Mouse (Mus musculus): Measurements from ENCODE around the gene Neil3.
"Not testable (repeated sequence)": the region's sequence is repeated elsewhere in the genome, so short reads cannot be mapped to it uniquely, and the experiment has no call there.

Gene Neil3

DNA sequence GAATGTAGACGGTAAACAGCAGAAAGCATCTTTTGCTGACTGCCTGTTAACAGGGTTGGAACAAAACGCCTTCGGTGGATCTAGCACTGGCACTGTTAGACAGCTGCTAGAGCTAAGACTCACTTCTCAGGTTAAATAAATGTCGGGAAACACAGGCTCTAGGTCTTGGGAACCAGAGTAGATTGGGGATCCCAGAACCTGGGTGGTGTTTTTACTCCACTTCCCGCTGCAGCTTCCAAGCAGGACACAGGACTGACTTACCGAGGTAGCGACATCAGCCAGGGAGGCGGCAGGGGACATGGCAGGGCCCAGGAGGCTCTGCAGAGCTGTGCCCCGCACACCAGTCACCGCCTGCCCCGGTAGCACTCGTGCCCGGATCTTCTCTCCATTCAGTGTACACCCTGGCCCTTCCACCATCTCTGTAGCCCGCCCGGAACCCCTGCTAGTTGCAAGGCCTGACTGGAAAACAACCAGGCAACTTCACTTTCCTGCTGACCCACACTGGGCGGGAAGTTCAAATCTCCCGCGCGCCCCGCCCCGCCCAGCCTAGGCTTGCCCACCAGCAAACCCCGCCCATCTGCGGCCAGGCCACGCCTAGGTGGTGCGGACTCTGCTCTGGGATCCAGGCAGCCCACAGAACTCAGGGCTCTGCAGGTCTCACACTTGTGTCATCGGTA is at the start of gene Neil3:
Gene Neil3 (minus strand): TSS at position 571 of the 677 bp plus-strand sequence.
- DNase-seq: peak; percentile 89

DNA sequence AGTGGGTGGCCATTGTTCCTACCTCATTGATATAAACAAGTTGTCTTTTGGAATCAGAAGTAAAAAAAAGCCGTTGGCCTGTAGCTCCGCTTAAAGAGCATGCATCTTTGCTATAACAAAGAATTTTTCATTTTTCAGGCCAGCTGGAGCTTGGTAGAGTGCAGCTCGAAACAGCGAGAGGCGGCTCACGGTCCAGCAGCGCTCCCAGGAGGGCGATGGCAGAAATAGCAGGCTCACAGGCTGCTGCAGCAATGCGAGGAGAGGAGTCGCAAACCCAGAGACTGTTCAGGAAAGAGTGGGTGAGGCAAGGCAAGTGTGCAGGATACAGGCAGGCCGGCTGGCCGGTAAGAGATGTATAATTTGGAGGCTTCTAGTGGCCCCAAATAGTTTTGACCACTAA is 42.0 kb upstream of the Neil3 start:
- peak; percentile 11 for DNase-seq

DNA sequence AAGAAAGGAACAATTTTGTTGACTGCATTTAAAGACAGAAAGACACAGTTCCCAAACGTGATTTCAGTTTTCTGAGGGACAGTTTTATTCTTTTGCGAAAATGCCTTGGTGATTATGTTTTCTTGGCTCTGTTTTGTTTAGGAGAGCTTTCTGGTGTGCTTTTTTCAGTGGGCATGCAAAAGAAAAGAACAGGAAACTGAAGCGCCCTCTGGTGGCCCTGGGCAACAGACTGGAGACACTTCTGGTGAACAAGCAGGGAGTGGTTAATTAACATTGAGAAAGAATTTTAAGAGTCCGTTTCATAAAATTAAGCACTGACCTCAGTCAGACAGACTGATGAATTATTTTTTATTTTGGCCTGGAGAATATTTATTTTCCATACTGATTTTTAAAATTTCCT is 25.1 kb upstream of the Neil3 start:
- peak; percentile 84 for DNase-seq

DNA sequence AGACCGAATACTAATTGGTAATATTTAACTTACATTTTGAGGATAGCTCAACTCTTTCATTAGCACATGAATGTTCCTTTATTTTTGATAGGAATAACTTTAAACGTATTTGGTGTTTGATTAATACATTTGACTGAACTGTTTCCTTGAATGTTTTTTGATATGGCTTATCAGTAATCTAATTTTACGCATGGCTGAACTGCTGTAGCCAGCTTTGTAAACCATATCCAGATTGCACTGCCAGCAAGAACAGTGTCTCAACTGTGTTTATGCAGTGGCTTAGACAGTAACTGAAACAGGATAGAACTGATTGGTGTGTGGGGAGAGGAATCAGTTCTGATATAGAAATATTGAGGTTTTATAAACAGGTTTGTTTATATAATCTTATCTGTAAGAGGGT is 22.6 kb upstream of the Neil3 start:
- no peak for DNase-seq

DNA sequence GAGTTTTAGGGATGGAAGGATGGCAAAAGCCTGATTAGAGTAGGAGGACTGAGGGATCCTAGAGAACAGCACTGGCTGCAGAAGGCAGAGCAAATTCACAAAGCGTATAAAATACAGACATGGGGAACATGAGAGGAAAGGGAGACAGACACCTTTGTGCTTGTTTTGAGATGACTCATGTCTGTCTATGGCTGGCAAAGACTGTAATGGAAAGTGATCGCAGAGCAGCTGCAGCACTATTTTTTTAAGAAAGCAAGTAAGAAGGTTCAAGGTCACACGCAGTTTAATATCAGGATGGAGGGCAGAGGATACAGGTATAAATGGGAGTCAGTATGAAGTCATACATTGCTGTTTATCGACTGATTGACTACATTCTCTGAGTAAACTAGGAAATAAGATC is 8.2 kb downstream of the Neil3 start:
- DNase-seq: no peak

DNA sequence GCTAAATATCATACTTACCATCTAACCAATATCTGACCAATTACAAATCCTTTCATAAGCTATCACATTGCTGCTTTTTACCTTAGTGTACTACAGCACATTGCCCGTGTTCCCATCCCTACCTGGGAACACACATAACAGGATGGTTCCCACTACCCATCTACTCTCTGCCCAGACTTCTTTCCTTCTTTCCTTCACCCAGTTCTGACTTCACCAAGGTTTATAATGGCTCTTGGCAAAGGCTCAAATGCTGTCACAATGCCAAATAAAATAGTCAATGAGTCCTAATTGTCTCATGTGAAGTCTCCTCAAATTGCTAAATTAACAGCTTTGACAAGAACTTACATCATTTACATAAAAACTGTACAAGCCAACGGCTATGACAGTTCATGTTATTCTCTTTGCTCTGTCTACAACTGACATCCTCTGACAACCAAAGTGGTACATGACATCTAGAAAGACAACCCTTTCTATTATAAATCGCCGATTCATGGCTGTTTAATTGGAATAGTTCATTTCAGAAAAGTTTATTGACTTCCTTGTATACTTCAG is 9.9 kb downstream of the Neil3 start:
- DNase-seq: no peak

DNA sequence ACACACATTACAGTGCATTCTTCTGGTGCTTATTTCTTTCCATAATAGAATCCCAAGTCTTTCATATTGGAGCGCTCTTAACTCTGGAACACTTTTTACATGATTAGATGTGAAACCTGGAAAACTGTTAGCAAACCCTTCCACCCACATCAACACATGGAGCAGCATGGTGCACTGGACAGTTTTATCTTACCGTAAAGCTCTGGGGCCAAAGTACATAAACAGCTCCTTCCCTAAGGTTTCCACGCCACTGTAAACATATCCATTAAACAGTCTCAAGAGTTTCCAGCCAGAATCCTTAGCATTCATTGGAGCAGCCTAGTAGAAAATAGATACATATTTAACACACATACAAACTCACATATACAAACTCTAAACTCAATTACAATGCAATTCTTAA is 15.4 kb downstream of the Neil3 start:
- no peak for DNase-seq

DNA sequence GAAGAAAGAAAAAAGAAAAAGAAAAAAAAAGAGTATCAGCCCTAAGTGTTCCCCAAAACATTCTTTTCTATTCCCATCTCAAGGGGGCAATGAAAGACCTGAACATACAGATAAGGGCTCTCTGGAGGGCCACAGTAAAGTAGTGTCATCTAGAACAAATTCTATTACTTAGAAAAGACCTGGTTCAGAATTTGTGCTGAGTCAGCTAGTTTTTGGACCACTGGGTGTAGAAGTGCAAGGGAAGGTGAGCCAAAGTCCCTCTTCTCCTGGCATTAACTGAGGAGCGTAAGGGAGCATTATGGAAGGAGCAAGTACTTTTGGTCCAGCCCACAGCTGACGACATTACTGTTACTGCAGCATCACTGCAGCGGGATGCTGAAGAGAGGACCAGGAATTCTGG is 19.7 kb downstream of the Neil3 start:
- DNase-seq: no peak

DNA sequence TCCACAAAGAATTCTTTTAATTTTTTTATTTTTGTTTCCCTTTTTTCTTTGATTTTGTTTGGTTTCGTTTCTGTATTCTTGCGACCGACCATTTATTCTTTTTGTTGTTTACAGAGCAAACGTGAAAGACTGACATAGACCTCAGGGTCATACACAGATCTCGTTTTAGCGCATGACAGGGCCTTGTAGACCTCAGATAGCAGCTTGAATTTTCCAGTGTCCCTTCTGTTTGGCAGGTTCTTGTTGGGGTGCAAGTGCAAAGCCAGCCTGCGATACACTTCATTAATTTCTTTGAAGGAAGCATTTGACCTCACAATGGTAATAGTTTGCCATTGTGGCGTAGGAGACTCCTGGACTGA is 24.6 kb downstream of the Neil3 start:
- no peak for DNase-seq

DNA sequence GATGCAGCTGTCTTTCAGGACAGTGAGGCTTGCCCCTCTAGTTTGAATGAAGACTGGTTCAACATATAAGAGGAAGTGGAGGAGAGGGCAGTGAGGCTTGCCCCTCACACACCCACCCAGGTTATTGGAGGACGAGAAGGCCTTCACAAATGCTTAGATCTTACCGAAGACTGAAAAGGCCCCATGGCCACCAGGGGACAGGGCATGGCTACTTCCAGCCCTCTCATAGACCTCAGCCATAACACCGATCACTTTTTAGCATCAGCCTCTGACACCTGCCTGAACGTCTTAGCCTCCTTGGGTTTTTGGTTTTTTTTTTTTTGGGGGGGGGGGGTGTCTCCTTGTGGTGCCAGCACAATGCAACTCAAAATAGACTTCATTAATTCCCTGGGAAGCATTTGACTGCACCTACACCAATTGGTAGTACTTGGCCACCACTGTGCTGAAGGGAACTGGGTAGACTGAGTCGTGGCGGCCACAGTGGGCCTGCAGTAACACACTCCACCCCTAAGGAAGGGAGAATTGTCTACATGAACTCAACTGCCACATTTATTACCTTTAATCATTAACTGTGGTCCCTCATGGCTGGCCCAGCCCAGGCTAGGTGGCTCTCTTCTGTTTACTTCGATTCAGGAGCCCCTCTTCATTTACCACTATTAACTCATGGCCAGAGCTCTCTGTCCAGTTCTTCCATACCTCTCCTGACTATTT is 25.1 kb downstream of the Neil3 start:
- no peak for DNase-seq

DNA sequence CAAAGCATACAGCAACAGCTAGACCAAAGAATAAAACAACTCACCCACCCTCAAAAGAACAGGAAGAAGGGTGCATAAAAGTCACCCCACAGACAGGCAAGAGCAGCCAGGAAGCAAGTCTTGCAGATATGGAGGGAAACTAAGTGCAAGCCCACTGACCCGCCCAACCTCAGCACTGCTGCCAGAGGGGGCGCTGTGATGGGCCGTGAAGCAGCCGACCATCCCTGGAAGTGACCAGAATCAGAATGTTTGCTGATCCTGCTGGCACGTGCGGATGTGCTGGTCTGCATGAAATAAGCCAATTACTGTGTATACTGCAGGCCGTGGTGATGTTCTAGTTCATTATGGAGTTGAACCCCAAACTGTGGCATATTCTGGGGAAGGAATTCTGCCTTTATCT is 26.6 kb downstream of the Neil3 start:
- DNase-seq: peak; percentile 66

DNA sequence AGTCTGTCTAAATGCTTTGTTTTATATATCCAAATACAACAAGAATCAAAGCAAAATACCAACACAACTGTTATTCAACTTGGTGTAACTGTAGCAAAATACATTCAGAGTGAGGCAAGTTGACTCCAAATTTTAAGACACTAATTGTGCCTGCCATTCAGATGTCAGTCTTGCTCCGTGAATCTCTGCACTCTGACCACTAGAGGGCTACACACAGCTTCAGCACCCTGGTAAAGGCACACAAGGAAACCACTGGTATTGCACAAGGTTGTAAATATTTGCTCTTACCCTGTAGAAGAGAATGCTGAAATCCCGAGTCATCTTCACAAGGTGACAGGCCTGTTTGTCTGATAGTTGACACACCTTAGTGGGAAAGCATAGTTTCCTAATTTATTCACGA is 31.8 kb downstream of the Neil3 start:
- DNase-seq: no peak

DNA sequence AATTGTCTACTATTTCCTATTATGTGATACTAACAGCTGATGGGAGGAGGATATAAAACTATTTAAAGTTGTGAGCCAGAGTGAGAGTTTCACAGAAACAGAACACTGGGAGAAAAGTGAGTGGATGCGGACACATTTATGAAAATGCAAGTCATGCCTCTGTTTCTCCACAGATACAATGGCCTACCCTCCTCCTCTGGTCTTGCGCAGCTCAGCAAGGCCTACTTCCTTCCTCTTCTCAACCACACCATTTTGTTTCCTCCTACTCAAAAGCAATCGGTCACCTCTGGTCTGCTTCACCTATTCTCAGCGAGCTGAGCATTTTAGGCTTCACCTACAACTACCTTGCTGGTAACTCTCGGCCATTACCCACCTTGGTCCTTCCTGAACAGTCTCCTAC is 34.0 kb downstream of the Neil3 start:
- DNase-seq: no peak

DNA sequence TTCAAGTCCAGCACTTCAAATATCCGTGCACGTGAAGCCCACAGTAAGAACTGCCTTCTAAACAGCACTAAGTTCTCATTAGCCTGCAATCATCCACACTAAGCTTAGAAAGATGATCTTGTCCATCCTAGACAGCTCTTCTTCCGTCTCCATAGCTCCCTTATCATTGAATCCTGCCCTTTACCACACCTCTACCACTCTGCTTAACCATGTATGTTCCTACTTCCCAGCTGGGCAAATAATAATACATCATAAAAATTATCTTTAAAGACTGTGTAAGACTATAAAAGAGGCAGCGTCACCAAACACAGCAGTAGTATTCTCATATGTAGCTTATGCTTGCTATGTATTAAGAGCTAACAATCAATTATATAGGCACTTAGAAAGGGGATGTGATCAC is 35.2 kb downstream of the Neil3 start:
- no peak for DNase-seq

DNA sequence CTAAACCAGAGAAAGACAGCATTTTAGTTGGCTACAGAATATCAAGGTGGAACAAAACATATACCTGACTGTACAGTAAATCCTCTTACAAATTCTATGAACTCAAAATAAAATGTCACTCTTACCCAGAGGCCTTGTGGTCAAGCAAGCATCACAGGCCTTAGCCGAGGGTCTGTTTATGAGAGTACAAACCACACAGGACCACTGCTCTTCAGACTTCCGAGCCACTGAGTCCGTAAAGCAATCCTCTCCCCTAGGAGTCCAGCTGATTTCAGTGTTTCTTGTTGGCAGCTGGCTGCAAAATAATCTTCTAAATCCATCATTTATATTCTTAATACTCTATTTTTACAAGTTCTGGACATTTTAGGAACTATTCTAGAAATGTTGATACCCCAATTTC is 38.0 kb downstream of the Neil3 start:
- DNase-seq: no peak

DNA sequence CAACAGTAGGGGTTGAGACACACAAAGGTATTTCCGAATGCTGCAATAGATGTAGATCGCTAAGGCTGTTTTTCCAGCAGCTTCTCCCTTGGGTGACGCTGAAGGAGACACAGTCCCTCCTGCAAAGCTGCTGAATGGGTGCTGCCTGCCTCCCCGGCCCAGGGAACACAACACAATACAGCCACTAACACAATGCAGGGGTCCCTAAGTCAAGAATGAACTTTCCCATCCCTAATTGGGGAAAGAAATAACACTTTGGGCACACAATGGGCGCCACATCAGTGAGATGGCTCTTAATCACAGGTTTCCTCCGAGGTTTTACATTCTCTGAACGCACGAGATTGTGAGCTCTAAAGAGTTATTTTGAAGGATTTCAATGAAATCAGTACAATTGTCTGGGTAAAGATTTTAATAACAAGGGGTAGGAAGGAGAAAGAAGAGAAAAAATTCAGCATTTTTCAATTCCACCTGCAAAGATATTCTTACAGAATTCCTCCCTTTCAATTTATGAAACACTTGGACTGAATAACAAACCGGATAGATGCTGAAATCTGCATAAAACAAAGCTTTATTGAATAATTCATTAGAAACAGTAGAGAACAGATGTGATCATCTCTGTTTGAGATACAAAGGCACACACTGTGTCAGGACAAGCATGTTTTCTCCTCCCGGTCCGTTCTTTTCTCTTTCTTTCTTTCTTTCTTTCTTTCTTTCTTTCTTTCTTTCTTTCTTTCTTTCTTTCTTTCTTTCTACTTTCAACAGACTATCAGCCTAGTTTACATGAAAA is 38.6 kb downstream of the Neil3 start:
- DNase-seq: no peak

DNA sequence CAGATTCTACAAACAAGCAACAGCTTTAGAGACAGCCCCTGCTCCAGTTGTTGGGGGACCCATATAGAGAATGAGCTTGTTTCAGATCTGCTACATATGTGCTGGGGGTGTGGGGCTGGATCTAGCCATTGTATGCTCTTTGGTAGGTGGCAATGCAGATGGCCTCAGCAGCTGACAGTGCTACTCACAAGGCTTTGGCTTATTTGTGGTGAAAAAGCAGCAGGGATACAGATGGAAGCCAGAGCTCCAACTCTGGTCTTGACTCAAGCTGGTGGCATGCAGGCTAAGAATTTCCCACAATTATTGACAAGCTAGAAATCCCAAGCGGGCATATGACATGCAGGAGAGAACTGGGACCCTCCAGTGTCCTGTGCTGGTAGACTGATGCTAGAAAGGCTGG is 40.8 kb downstream of the Neil3 start:
- no peak for DNase-seq

DNA sequence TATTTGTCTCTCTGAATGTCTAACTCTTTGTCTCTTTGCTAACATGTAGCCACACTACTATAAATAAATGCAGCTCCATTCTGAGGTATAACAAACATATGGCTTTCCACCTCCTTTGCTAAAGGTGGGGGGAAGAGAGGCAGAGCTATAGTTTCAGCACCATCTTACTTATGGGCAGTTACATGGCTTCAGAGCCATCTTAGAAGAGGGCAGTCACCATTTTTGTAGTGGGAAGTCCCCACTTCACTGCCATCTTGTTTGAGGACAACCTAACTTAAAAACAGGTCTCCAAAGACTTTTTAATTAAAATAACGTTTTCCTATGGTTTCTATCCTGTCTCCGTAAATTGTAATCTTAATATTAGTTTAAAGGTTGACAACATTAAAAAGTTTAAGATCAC is 47.1 kb downstream of the Neil3 start:
- no peak for DNase-seq

DNA sequence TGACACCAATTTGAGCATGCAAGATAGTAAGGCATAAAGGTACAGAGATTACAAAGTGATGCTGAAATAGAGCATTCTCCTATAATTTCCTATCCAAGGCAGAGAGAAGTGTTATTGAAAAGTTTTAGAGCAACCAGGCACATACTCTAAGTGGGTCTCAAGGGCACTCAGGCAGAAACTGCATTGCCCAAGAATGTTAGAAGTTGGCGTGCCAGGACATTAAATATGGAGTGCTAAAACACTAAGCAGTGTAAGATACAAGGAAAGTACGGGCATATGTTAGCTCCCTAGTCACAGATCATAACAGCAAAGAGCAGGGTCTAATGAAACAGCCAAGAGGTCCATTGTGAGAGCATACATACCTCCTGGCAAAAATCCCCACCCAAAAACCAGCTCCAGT is 65.3 kb downstream of the Neil3 start:
- no peak for DNase-seq

DNA sequence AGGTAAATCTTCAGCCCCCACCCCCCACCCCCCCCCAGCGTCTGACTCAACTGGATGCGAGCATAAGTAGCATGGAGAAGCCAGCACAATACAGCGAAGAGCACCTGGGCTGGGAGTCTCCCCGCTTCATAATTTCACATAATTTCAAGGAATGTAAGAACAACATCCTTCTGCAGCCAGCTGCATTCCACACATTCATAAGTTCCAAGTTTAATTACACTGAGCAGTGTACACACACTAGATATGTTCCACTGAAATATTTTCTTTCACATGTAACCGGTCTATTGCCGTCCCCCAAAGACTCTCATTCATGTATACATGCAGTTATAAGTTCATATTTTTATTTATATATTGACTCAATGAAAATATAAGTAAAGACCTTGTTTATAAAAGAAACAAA is 72.6 kb downstream of the Neil3 start:
- DNase-seq: no peak

DNA sequence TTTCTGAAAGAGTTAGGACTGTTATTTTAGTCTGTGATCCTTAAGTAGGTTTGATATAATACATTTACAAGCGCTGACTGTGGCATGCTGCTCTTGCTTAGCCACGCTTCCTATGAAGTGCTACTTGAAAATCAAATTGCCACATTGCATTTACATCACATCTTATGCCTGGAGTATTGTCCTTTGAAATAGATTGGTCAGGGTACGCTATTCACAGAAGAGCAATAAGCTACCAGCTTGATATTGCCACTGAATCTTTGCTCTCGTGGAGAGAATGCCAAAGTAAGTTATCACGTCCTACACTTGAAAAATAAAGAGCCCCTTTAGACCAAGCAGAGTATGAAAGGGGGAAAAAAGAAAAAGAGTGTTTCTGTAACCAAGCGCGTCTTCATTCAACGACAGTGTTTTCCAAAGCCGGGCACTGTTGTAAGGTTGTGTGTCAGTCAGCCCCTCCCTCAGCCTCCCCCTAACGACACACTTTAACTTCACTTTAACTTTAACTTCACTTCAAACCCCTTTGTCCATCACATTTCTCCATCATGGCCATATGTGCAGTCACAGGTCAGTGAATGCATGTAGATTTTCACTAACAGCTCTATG is 76.3 kb downstream of the Neil3 start:
- no peak for DNase-seq

DNA sequence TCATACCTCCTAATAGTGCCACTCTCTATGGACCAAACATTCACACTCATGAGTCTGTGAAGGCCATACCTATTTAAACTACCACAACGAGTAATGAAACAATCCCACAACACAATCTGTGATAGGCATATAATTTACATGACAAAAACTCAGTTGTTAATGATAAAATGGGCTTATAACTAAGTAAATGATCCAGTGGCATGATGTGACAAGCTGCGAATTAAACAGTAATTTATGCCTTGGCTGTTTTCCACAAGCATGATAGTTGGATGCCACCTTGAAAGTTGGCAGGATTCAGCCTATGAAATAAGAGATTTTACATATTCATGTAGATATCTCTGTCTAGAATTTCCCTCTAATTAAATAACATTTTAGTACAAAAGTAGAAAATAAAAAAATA is 99.3 kb downstream of the Neil3 start:
- DNase-seq: no peak

DNA sequence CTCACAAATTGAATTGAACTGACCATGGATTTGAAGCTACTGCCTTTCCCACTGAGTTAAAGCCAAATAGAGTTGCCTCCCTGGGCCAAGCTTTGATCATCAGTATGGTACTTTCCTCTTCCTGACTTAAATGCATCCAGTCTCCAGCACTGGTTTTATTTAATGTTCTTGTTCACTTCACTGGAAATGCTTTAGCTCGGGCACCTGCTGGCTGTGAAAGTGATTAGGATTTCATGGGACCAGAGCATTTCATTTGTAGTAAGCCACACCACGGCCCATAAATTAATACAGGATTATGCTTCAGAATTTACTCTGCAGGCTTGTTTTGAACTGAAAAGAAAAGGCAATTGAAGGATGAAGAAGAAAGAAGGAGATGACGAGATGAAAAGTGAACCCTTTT is 100.8 kb downstream of the Neil3 start:
- not testable (repeated sequence) for DNase-seq

Measured in thymus, postnatal 4 days (tissue).